Mouse (Mus musculus): ENCODE measurements around the gene Neurl1a.

DNA sequence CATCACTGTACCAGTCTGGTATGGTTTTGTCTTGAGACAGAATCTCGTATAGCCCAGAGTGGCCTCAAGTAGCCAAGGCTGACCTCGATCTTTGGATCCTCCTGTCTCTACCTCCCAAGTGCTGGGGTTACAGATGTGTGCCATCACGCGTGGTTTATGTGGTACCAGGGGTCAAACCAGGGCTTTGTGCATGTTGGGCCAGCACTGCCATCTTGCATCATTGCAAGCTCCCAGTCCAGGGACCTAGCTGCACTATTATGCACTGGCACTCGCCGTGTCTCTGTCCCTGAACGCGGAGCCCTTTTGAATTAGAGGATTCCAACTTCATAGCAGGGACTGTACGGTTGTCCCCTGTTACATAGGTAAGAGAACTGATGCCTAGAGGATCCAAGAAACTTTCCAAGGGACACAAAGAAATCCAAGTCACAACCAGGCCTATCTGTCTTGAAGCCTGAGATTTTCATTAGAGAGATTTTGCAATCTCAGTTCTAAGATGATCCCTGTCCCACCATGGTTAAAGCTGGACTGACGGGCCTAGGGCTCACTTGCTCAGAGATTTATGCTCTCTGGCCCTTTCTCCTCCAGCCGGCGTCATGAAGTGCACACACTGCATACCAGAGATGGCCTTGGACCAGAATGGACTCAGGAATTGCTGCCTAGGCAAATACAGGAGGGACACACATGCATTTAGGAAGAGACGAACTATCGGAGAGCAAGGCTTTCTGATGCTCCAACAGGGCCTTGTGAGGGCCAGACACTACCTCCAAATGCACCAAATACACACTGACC lies 127.7 kb downstream of the Neurl1a start:
- TF ChIP-seq POLR2A (IDR thresholded peaks at IDR 0.05; ENCODE audit: borderline replicate concordance, insufficient read depth, low read length) (no peak), CTCF (IDR thresholded peaks at IDR 0.05; ENCODE audit: borderline replicate concordance, insufficient read depth, low read depth, low read length) (no peak)
